Mouse (Mus musculus) granulocyte monocyte progenitor cell, adult 5-6 weeks (primary cell): ENCODE measurements around the gene Rnaseh1. TPM values are rescaled to one million over a fixed set of nuclear protein-coding genes. Genes with fewer than 3 reads are reported as not detected.

Source experiments
- ATAC-seq: replicated peaks from 2 replicates; pipeline ENCODE4 v1.8.0; 2016; ENCODE audit warnings: mild to moderate bottlenecking, moderate TSS enrichment, inconsistent platforms; ENCODE audit not compliant: poor library complexity, severe bottlenecking
- total RNA-seq, 2 experiments: library from RNA; stranded (forward) in 1 of 2; stranded (reverse) in 1 of 2; fragments of 200-712, 200-1000 nt in 1 of 2; fragments of >200 nt in 1 of 2; fragmentation: Nextera tagmentation in 1 of 2; gene quantifications; 2 replicates each; pipeline ENCODE4 v1.2.3; 2014 to 2017

Gene Rnaseh1
- total RNA-seq, 2 experiments from 2014 or later: 31.3 to 33.5 TPM

GRCm38 (mm10) chr12:28704381-28704780, 55.0 kb downstream of the Rnaseh1 start:
- no peak for ATAC-seq

- no peak for ATAC-seq
Observed at GRCm38 (mm10) chr12:28705204-28705603, 55.8 kb downstream of the Rnaseh1 start.

- no peak for ATAC-seq
Observed at GRCm38 (mm10) chr12:28708154-28708553, 58.8 kb downstream of the Rnaseh1 start.

Other genes starting within 250 kb of the Rnaseh1 start
- gene Dcdc2c, start 97.2 kb upstream of the Rnaseh1 start, total RNA-seq (2014; fragmentation: Nextera tagmentation): not detected in 2 replicates
- gene Dcdc2c, start 97.2 kb upstream of the Rnaseh1 start, total RNA-seq (2017): 0.34 and 0.62 TPM in 2 replicates
- not detected in 2 replicates for gene Allc, start 67.1 kb upstream of the Rnaseh1 start, total RNA-seq (2014; fragmentation: Nextera tagmentation)
- gene Allc, start 67.1 kb upstream of the Rnaseh1 start, total RNA-seq (2017): not detected in 2 replicates
- not detected in 2 replicates for gene Colec11, start 26.2 kb upstream of the Rnaseh1 start, total RNA-seq (2014; fragmentation: Nextera tagmentation)
- 0.62 TPM in 1 of 2 replicates, not detected in the other for gene Colec11, start 26.2 kb upstream of the Rnaseh1 start, total RNA-seq (2017)
- 3,179 and 3,718 TPM in 2 replicates for gene Rps7, start 13.6 kb upstream of the Rnaseh1 start, total RNA-seq (2014; fragmentation: Nextera tagmentation)
- 5,371 and 5,776 TPM in 2 replicates for gene Rps7, start 13.6 kb upstream of the Rnaseh1 start, total RNA-seq (2017)
- 103 and 113 TPM in 2 replicates for gene Adi1, start 25.6 kb downstream of the Rnaseh1 start, total RNA-seq (2014; fragmentation: Nextera tagmentation)
- 34.1 and 43.9 TPM in 2 replicates for gene Adi1, start 25.6 kb downstream of the Rnaseh1 start, total RNA-seq (2017)
- gene Trappc12, start 100.9 kb downstream of the Rnaseh1 start, total RNA-seq (2014; fragmentation: Nextera tagmentation): 40.9 and 41.2 TPM in 2 replicates
- gene Trappc12, start 100.9 kb downstream of the Rnaseh1 start, total RNA-seq (2017): 40.5 and 46.5 TPM in 2 replicates
- 23.6 and 31.2 TPM in 2 replicates for gene Eipr1, start 102.2 kb downstream of the Rnaseh1 start, total RNA-seq (2014; fragmentation: Nextera tagmentation)
- gene Eipr1, start 102.2 kb downstream of the Rnaseh1 start, total RNA-seq (2017): 24.4 and 25.5 TPM in 2 replicates